Comparison of ENCODE assay signal across 25 mouse cellular contexts in genomic region chr6:38688841-38689240, GRCm38 (mm10). TPM values are rescaled to one million over a fixed set of nuclear protein-coding genes. Genes with fewer than 3 reads are reported as not detected.
A peak's percentile ranks its signal among the peaks of the same experiment; 100 is the strongest.
DNase-seq lines count a peak whose midpoint lies in the region; ATAC-seq and TF ChIP-seq lines count a peak whose summit lies in the region.
"Had no signal": no experiment of that assay in that cellular context is flagged by ENCODE, and none has a peak within 500 bp of the region (broad histone marks: within the 10 kb centered on the region; RNA-seq: fewer than 3 reads in every experiment).

No protein-coding gene starts in this region.

- DNase-seq in forebrain, postnatal 0 days, result peak; percentile 28
- no peak for DNase-seq in hindbrain, embryonic 14.5 days (ENCODE audit: low spot score)
- DNase-seq in hindbrain, embryonic 10.5 days (ENCODE audit: low spot score), result no peak
- DNase-seq in lung, postnatal 36 days, result peak; percentile 38
- DNase-seq in lung, postnatal 25 days (ENCODE audit: low spot score), result no peak
- no peak for DNase-seq in yolk sac, embryonic 10.5 days (ENCODE audit: low spot score)
- DNase-seq: adrenal gland, postnatal 36 days; cerebellum, adult 11 months; gastrocnemius, postnatal 36 days; kidney, adult 2 months; liver; right cerebral cortex, adult 18-20 months; thymus, adult 18-20 months; thymus, postnatal 36 days had no signal

- no peak overlapping the region for H3K9ac ChIP-seq in forebrain, postnatal 0 days
- no peak overlapping the region for H3K9ac ChIP-seq in forebrain, embryonic 13.5 days
- H3K9ac ChIP-seq in hindbrain, embryonic 14.5 days, result no peak overlapping the region
- no peak overlapping the region for H3K9ac ChIP-seq in hindbrain, embryonic 16.5 days (ENCODE audit: low read depth, low read length)
- H3K9ac ChIP-seq: liver, embryonic 15.5 days had no signal

- H3K27me3 ChIP-seq in forebrain, postnatal 0 days (ENCODE audit: insufficient read depth, low read length), result no peaks in the 10 kb centered on the region
- no peaks in the 10 kb centered on the region for H3K27me3 ChIP-seq in forebrain, embryonic 13.5 days
- H3K27me3 ChIP-seq in hindbrain, embryonic 14.5 days (ENCODE audit: control insufficient read depth, insufficient read depth, low read length), result no peaks in the 10 kb centered on the region
- H3K27me3 ChIP-seq in hindbrain, embryonic 10.5 days (ENCODE audit: insufficient read depth, poor library complexity, severe bottlenecking), result no peaks in the 10 kb centered on the region
- no peaks in the 10 kb centered on the region for H3K27me3 ChIP-seq in hindbrain, embryonic 16.5 days (replicated peaks; ENCODE audit: control insufficient read depth, insufficient read depth, low read length)
- H3K27me3 ChIP-seq: liver, embryonic 15.5 days had no signal

- H3K4me3 ChIP-seq in forebrain, postnatal 0 days (ENCODE audit: low read depth, low read length), result no peak overlapping the region
- H3K4me3 ChIP-seq in forebrain, embryonic 13.5 days, result no peak overlapping the region
- no peak overlapping the region for H3K4me3 ChIP-seq in hindbrain, embryonic 14.5 days (replicated peaks; ENCODE audit: low read length)
- H3K4me3 ChIP-seq in hindbrain, embryonic 10.5 days, result no peak overlapping the region
- no peak overlapping the region for H3K4me3 ChIP-seq in hindbrain, embryonic 16.5 days (ENCODE audit: low read length)
- H3K4me3 ChIP-seq: forebrain, embryonic 10.5 days; left cerebral cortex, adult 2 months; limb, embryonic 10.5 days; liver, embryonic 15.5 days had no signal

- H3K9me3 ChIP-seq in forebrain, postnatal 0 days (ENCODE audit: low read length), result no peaks in the 10 kb centered on the region
- H3K9me3 ChIP-seq in forebrain, embryonic 13.5 days (replicated peaks), result no peaks in the 10 kb centered on the region
- H3K9me3 ChIP-seq in hindbrain, embryonic 14.5 days (ENCODE audit: control insufficient read depth, low read length), result no peaks in the 10 kb centered on the region
- no peaks in the 10 kb centered on the region for H3K9me3 ChIP-seq in hindbrain, embryonic 10.5 days
- no peaks in the 10 kb centered on the region for H3K9me3 ChIP-seq in hindbrain, embryonic 16.5 days (ENCODE audit: control insufficient read depth, low read length)
- H3K9me3 ChIP-seq: forebrain, embryonic 10.5 days; limb, embryonic 10.5 days; liver, embryonic 15.5 days had no signal

- no peak overlapping the region for H3K27ac ChIP-seq in forebrain, postnatal 0 days (ENCODE audit: low read depth, low read length)
- no peak overlapping the region for H3K27ac ChIP-seq in forebrain, embryonic 13.5 days
- H3K27ac ChIP-seq in hindbrain, embryonic 14.5 days, result no peak overlapping the region
- no peak overlapping the region for H3K27ac ChIP-seq in hindbrain, embryonic 10.5 days
- H3K27ac ChIP-seq in hindbrain, embryonic 16.5 days (ENCODE audit: low read depth, low read length), result no peak overlapping the region
- H3K27ac ChIP-seq: forebrain, embryonic 10.5 days; kidney, postnatal 0 days; left cerebral cortex, adult 2 months; limb, embryonic 10.5 days; liver, embryonic 15.5 days; macrophage had no signal

- TF ChIP-seq CTCF in forebrain, postnatal 0 days (IDR thresholded peaks at IDR 0.05; ENCODE audit: low read depth), result no peak

- no peaks in the 10 kb centered on the region for H3K4me1 ChIP-seq in forebrain, postnatal 0 days (ENCODE audit: insufficient read depth)
- H3K4me1 ChIP-seq in forebrain, embryonic 13.5 days, result no peaks in the 10 kb centered on the region
- H3K4me1 ChIP-seq in hindbrain, embryonic 14.5 days (replicated peaks; ENCODE audit: control insufficient read depth, insufficient read depth, low read length), result no peaks in the 10 kb centered on the region
- peaks cover 8% of the 10 kb centered on the region; the same call in 1 of the 2 replicates for H3K4me1 ChIP-seq in hindbrain, embryonic 10.5 days (replicated peaks)
- H3K4me1 ChIP-seq in hindbrain, embryonic 16.5 days (ENCODE audit: control insufficient read depth, insufficient read depth, low read depth, low read length), result no peaks in the 10 kb centered on the region
- H3K4me1 ChIP-seq: limb, embryonic 10.5 days; liver, embryonic 15.5 days had no signal

- WGBS in forebrain, postnatal 0 days, result 76% methylated on average over 10 of the region's 10 CpGs
- 88% methylated on average over 10 of the region's 10 CpGs for WGBS in forebrain, embryonic 13.5 days
- 88% methylated on average over 10 of the region's 10 CpGs for WGBS in hindbrain, embryonic 14.5 days
- WGBS in hindbrain, embryonic 10.5 days, result 90% methylated on average over 10 of the region's 10 CpGs
- WGBS in hindbrain, embryonic 16.5 days, result 59% methylated on average over 10 of the region's 10 CpGs

- H3K4me2 ChIP-seq in forebrain, postnatal 0 days (ENCODE audit: low read depth), result no peak overlapping the region
- H3K4me2 ChIP-seq in forebrain, embryonic 13.5 days, result no peak overlapping the region
- H3K4me2 ChIP-seq in hindbrain, embryonic 14.5 days (replicated peaks), result no peak overlapping the region
- H3K4me2 ChIP-seq in hindbrain, embryonic 16.5 days (ENCODE audit: low read length), result no peak overlapping the region
- H3K4me2 ChIP-seq: liver, embryonic 15.5 days had no signal

- ATAC-seq in forebrain, postnatal 0 days, result peak; percentile 40; the same call in 1 of the 2 replicates
- no peak for ATAC-seq in forebrain, embryonic 13.5 days
- peak; percentile 37; the same call in 1 of the 2 replicates for ATAC-seq in hindbrain, embryonic 14.5 days (ENCODE audit: low FRiP score)
- ATAC-seq in hindbrain, embryonic 16.5 days, result peak; percentile 41
- ATAC-seq: CD4-positive, CD25-positive, alpha-beta regulatory T cell, adult 4 months had no signal

- peaks cover 3% of the 10 kb centered on the region; the same call in 1 of the 2 replicates for H3K36me3 ChIP-seq in forebrain, postnatal 0 days (ENCODE audit: insufficient read depth)
- H3K36me3 ChIP-seq in forebrain, embryonic 13.5 days (ENCODE audit: poor library complexity, severe bottlenecking), result peaks cover 40% of the 10 kb centered on the region
- H3K36me3 ChIP-seq in hindbrain, embryonic 14.5 days (replicated peaks; ENCODE audit: control insufficient read depth, insufficient read depth), result peaks cover 23% of the 10 kb centered on the region
- H3K36me3 ChIP-seq in hindbrain, embryonic 10.5 days, result peaks cover 60% of the 10 kb centered on the region
- 0 out of 2 replicates have a peak, but pooled peaks cover under 1% of the 10 kb centered on the region for H3K36me3 ChIP-seq in hindbrain, embryonic 16.5 days (ENCODE audit: control insufficient read depth, insufficient read depth, low read length)

RNA-seq across cellular contexts. Expression of gene Clec2l, which starts 26.0 kb away (rescaled TPM):
- 92.8 and 94.3 TPM in 2 replicates for total RNA-seq in forebrain, postnatal 0 days (2014; rRNA removed)
- 49.8 and 52.0 TPM in 2 replicates for polyA plus RNA-seq in forebrain, postnatal 0 days (2015; fragmentation: Nextera tagmentation; extraction: Ambion mirVana)
- 3.6 and 3.8 TPM in 2 replicates for polyA plus RNA-seq in forebrain, embryonic 13.5 days (2015; fragmentation: Nextera tagmentation; extraction: Ambion mirVana)
- polyA plus RNA-seq in hindbrain, embryonic 14.5 days (2014; fragmentation: Nextera tagmentation; extraction: Ambion mirVana), result 22.3 and 25.2 TPM in 2 replicates
- polyA plus RNA-seq in hindbrain, embryonic 10.5 days (2016; fragmentation: Nextera tagmentation; extraction: Ambion mirVana), result 1.1 and 1.7 TPM in 2 replicates
- polyA plus RNA-seq in hindbrain, embryonic 16.5 days (2015; fragmentation: Nextera tagmentation; extraction: Ambion mirVana), result 27.4 and 28.2 TPM in 2 replicates
- total RNA-seq: gastrocnemius, adult 18-20 months; monocyte, adult 5-6 weeks had no signal
- polyA plus RNA-seq: CD4-positive, CD25-positive, alpha-beta regulatory T cell, adult 4 months; macrophage had no signal

RNA-seq across cellular contexts. Expression of gene Klrg2, which starts 51.8 kb away (rescaled TPM):
- total RNA-seq in forebrain, postnatal 0 days (2014; rRNA removed), result 0.23 and 0.24 TPM in 2 replicates
- polyA plus RNA-seq in forebrain, postnatal 0 days (2015; fragmentation: Nextera tagmentation; extraction: Ambion mirVana), result 0.10 and 0.17 TPM in 2 replicates
- polyA plus RNA-seq in forebrain, embryonic 13.5 days (2015; fragmentation: Nextera tagmentation; extraction: Ambion mirVana), result 0.06 and 0.19 TPM in 2 replicates
- polyA plus RNA-seq in hindbrain, embryonic 14.5 days (2014; fragmentation: Nextera tagmentation; extraction: Ambion mirVana), result 0.16 TPM in 1 of 2 replicates, not detected in the other
- 0.05 and 0.14 TPM in 2 replicates for polyA plus RNA-seq in hindbrain, embryonic 10.5 days (2016; fragmentation: Nextera tagmentation; extraction: Ambion mirVana)
- polyA plus RNA-seq in hindbrain, embryonic 16.5 days (2015; fragmentation: Nextera tagmentation; extraction: Ambion mirVana), result 0.15 and 0.21 TPM in 2 replicates
- total RNA-seq: monocyte, adult 5-6 weeks had no signal
- polyA plus RNA-seq: CD4-positive, CD25-positive, alpha-beta regulatory T cell, adult 4 months had no signal

Comparison
In these comparisons a context has a peak if more than half of its experiments do, and no peak if none do; other contexts are left out.
1. DNase-seq: peak in forebrain, postnatal 0 days (single experiment) and lung, postnatal 36 days (single experiment); none in hindbrain, embryonic 14.5 days (single experiment), hindbrain, embryonic 10.5 days (single experiment), lung, postnatal 25 days (single experiment) and yolk sac, embryonic 10.5 days (single experiment).